ENCODE assay signal across 1 mouse cellular context in the genomic region with DNA sequence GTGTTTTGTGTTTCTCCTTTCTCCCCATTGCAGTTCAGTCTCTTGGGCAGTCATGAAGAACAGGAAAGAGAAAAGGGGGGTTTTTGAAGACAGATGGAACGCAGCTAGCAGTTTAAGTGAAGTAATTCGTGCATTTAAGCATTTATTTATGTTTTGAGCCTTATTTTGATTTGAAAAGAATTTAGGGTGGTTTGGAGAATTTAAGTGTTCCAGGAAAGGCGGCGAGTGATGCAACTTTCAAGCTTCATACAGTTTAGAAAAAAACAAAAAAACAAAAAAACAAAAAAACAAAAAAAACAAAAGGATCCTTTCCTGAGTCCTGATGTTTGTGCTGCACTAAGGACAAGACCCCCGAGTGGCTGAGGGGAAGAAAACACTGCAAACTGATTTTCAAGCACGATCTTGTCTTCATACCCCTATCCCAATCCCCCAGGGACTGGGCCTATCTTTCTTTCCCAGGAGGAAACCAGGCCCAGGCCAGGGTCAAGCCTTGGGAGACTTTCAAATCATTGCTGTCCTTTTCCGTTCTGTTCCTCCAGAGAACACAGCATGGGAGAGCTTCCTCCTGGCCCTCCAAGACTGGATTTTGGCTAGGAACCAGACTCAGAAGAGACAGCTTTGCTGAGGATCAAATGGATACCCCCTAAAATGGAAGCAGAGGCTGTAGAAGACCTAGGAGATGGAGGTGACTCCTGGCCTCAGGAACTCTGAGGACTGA.
TF ChIP-seq lines count a peak whose summit lies in the region.

No protein-coding gene starts in this region.

TF ChIP-seq in MEL, 35 proteins besides CTCF, POLR2A, EP300 and RAD21:
- TF ChIP-seq TBP (IDR thresholded peaks at IDR 0.05; ENCODE audit: low read depth, low read length), result no peak
- TF ChIP-seq SMC3 (IDR thresholded peaks at IDR 0.05; ENCODE audit: low read depth, low read length), result no peak
- no peak for TF ChIP-seq MXI1 (IDR thresholded peaks at IDR 0.05; ENCODE audit: low read depth, low read length)
- TF ChIP-seq NELFE (IDR thresholded peaks at IDR 0.05; ENCODE audit: low read depth, low read length), result no peak
- TF ChIP-seq MYC (IDR thresholded peaks at IDR 0.05; ENCODE audit: low read depth, low read length), result 0 out of 2 replicates have a peak, but pooled peaks have one; percentile 1
- no peak for TF ChIP-seq GATA1 (IDR thresholded peaks at IDR 0.05; ENCODE audit: low read depth, low read length)
- no peak for TF ChIP-seq GABPA (IDR thresholded peaks at IDR 0.05; ENCODE audit: low read depth, low read length)
- no peak for TF ChIP-seq ELF1 (IDR thresholded peaks at IDR 0.05; ENCODE audit: low read depth, low read length)
- TF ChIP-seq MEF2A (IDR thresholded peaks at IDR 0.05; ENCODE audit: extremely low read depth, insufficient replicate concordance, low read depth, low read length, poor library complexity, severe bottlenecking), result no peak
- TF ChIP-seq CHD1 (IDR thresholded peaks at IDR 0.05; ENCODE audit: low read depth, low read length), result 0 out of 2 replicates have a peak, but pooled peaks have one; percentile 43
